Mouse (Mus musculus): ENCODE results near the gene Edc3. TPM values are rescaled to one million over a fixed set of nuclear protein-coding genes. Genes with fewer than 3 reads are reported as not detected.

Gene Edc3
- polyA plus RNA-seq, 1 experiment = 8.1 TPM

DNA sequence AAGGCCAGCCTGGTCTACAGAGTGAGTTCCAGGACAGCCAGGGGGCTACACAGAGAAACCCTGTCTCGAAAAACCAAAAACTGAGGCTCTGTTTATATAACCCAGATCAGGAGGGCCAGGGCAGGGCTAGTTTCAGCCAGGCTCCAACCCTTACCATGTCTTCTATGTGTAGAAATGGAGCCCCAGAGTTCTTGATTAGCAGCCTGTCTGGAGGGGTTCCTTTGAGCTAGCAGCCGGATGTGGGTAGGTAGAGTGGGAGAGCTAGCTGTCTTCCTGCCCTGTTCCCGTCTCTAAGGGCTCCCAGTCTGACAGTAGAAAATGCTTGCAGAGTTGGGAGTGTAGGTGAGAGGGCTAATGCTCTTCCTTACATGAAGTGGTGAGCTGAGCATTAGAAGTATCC lies 41.2 kb upstream of the Edc3 start:
- Histone ChIP-seq H3K36me3 (ENCODE audit: control insufficient read depth, insufficient read depth, low read length) (no peaks in the 10 kb centered on the region), H3K4me1 (ENCODE audit: control insufficient read depth, insufficient read depth, low read length) (no peaks in the 10 kb centered on the region), H3K27me3 (ENCODE audit: control insufficient read depth, insufficient read depth, low read length) (no peaks in the 10 kb centered on the region), H3K27ac (ENCODE audit: control insufficient read depth, insufficient read depth, low read depth, low read length) (no peak overlapping the region), H3K4me3 (ENCODE audit: control insufficient read depth, low read depth, low read length) (no peak overlapping the region)
- TF ChIP-seq POLR2A (IDR thresholded peaks at IDR 0.05; ENCODE audit: control insufficient read depth, low read depth, low read length) = no peak
- no peak for TF ChIP-seq CTCF (IDR thresholded peaks at IDR 0.05; ENCODE audit: control insufficient read depth, insufficient read depth, insufficient replicate concordance, low read depth, low read length)

DNA sequence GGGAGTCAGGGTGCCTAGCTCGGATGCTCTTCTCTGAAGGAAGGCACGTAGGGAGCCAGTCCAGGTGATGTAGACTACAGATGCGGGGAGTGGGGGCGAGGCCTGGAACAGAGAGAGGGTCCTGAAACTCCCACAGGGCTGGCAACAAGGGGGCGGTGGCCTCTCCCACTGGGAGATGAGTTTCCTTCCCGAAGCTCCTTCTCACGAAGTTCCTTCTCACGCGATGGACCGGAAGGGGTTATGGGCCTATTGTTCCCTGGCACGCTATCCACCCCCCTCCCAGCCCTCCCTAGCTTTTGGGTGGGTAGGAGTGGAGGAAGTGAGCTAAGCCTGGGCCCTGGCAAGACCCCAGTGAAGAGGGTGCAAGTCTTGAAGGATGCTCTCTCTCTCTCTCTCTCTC lies 40.5 kb upstream of the Edc3 start:
- no peak overlapping the region for H3K4me3 ChIP-seq (ENCODE audit: control insufficient read depth, low read depth, low read length)
- no peak overlapping the region for H3K27ac ChIP-seq (ENCODE audit: control insufficient read depth, insufficient read depth, low read depth, low read length)
- no peaks in the 10 kb centered on the region for H3K36me3 ChIP-seq (ENCODE audit: control insufficient read depth, insufficient read depth, low read length)
- TF ChIP-seq POLR2A (IDR thresholded peaks at IDR 0.05; ENCODE audit: control insufficient read depth, low read depth, low read length) = no peak
- no peak for TF ChIP-seq CTCF (IDR thresholded peaks at IDR 0.05; ENCODE audit: control insufficient read depth, insufficient read depth, insufficient replicate concordance, low read depth, low read length)
- H3K27me3 ChIP-seq (ENCODE audit: control insufficient read depth, insufficient read depth, low read length) = no peaks in the 10 kb centered on the region
- no peaks in the 10 kb centered on the region for H3K4me1 ChIP-seq (ENCODE audit: control insufficient read depth, insufficient read depth, low read length)

DNA sequence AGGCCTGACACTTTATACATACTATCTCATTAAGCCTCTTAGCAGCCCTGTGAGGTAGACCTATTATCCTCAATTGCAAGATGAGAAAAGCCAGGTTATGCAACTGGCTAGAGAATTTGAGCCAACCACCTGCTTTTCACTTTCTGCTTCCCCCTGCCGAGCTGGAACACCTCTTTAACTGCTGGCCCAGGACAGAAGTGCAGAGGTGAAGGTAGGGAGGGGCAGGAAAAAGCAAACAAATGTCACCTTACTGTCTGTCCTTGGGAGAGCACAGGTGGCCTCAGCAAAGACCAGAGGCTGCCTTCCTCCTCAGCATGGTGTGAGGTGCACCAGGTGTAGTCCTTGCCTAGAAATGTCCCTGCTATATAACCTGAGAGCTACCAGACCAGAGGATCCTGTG lies 40.1 kb upstream of the Edc3 start:
- H3K4me1 ChIP-seq (ENCODE audit: control insufficient read depth, insufficient read depth, low read length) = no peaks in the 10 kb centered on the region
- H3K27ac ChIP-seq (ENCODE audit: control insufficient read depth, insufficient read depth, low read depth, low read length) = no peak overlapping the region
- H3K27me3 ChIP-seq (ENCODE audit: control insufficient read depth, insufficient read depth, low read length) = no peaks in the 10 kb centered on the region
- no peaks in the 10 kb centered on the region for H3K36me3 ChIP-seq (ENCODE audit: control insufficient read depth, insufficient read depth, low read length)
- TF ChIP-seq POLR2A (IDR thresholded peaks at IDR 0.05; ENCODE audit: control insufficient read depth, low read depth, low read length) (no peak), CTCF (IDR thresholded peaks at IDR 0.05; ENCODE audit: control insufficient read depth, insufficient read depth, insufficient replicate concordance, low read depth, low read length) (no peak)
- H3K4me3 ChIP-seq (ENCODE audit: control insufficient read depth, low read depth, low read length) = no peak overlapping the region

DNA sequence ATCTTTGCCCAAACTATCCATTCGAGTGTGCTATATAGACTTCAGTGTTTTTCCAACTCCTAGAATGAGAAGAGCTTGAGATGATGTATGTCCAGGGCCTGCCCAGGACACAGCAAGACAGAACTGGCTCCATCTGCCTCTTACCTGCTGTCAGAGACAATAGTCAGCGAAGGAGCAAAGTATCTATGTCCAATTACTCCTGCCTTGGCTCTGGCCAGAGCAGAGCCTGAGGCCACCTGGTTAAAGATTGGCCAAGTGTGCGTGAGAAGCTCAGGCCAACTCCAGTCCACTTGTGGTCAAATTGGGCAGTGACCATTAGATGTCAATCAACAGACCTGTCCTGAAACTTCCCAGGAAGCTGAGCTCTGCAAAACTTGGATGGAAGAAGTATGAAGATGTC lies 38.8 kb upstream of the Edc3 start:
- Histone ChIP-seq H3K4me1 (ENCODE audit: control insufficient read depth, insufficient read depth, low read length) (no peaks in the 10 kb centered on the region), H3K36me3 (ENCODE audit: control insufficient read depth, insufficient read depth, low read length) (no peaks in the 10 kb centered on the region), H3K4me3 (ENCODE audit: control insufficient read depth, low read depth, low read length) (no peak overlapping the region), H3K27ac (ENCODE audit: control insufficient read depth, insufficient read depth, low read depth, low read length) (no peak overlapping the region), H3K27me3 (ENCODE audit: control insufficient read depth, insufficient read depth, low read length) (no peaks in the 10 kb centered on the region)
- TF ChIP-seq CTCF (IDR thresholded peaks at IDR 0.05; ENCODE audit: control insufficient read depth, insufficient read depth, insufficient replicate concordance, low read depth, low read length) (no peak), POLR2A (IDR thresholded peaks at IDR 0.05; ENCODE audit: control insufficient read depth, low read depth, low read length) (no peak)

DNA sequence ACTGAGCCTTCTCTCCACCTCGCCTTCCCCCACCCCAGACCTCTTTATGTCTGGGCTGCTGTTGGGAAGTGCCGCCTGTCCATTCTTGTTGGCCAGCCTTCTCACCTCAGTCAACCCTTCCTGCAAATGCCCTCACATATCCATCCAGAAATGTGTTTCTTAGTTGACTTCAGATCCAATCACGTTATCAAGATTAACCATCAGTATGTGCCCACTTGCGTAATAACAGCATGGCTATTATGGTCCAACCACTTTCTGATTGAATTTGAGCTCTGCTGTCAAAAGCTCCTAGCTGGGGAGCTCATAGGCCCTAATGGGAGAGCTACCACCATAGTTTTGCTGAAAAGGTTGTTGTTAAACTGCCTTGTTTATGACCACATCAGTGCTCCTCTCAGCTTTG lies 37.3 kb upstream of the Edc3 start:
- Histone ChIP-seq H3K27me3 (ENCODE audit: control insufficient read depth, insufficient read depth, low read length) (no peaks in the 10 kb centered on the region), H3K4me3 (ENCODE audit: control insufficient read depth, low read depth, low read length) (no peak overlapping the region), H3K36me3 (ENCODE audit: control insufficient read depth, insufficient read depth, low read length) (no peaks in the 10 kb centered on the region), H3K27ac (ENCODE audit: control insufficient read depth, insufficient read depth, low read depth, low read length) (no peak overlapping the region), H3K4me1 (ENCODE audit: control insufficient read depth, insufficient read depth, low read length) (no peaks in the 10 kb centered on the region)
- TF ChIP-seq CTCF (IDR thresholded peaks at IDR 0.05; ENCODE audit: control insufficient read depth, insufficient read depth, insufficient replicate concordance, low read depth, low read length) (no peak), POLR2A (IDR thresholded peaks at IDR 0.05; ENCODE audit: control insufficient read depth, low read depth, low read length) (no peak)

DNA sequence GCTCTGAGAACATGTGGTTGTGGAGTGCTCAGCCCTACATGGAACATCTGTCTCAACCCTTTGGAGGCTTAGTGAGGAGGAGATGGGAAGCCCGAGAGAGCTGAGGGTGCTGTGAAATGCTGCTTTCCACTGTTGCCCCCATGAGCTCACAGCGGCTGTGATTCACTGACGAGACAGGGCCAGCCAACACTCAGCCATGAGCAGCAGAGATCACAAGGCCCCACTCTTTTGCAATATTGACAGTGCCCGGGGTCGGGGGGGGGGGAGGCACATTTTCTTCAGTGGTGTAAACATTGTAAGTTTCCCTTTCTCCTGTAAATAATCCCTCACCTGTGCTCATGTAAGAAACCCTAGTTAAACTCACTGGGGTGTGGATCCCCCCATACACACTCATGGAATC lies 36.8 kb upstream of the Edc3 start:
- no peaks in the 10 kb centered on the region for H3K4me1 ChIP-seq (ENCODE audit: control insufficient read depth, insufficient read depth, low read length)
- H3K27me3 ChIP-seq (ENCODE audit: control insufficient read depth, insufficient read depth, low read length) = no peaks in the 10 kb centered on the region
- no peak overlapping the region for H3K27ac ChIP-seq (ENCODE audit: control insufficient read depth, insufficient read depth, low read depth, low read length)
- no peaks in the 10 kb centered on the region for H3K36me3 ChIP-seq (ENCODE audit: control insufficient read depth, insufficient read depth, low read length)
- TF ChIP-seq POLR2A (IDR thresholded peaks at IDR 0.05; ENCODE audit: control insufficient read depth, low read depth, low read length) = no peak
- no peak for TF ChIP-seq CTCF (IDR thresholded peaks at IDR 0.05; ENCODE audit: control insufficient read depth, insufficient read depth, insufficient replicate concordance, low read depth, low read length)
- no peak overlapping the region for H3K4me3 ChIP-seq (ENCODE audit: control insufficient read depth, low read depth, low read length)

DNA sequence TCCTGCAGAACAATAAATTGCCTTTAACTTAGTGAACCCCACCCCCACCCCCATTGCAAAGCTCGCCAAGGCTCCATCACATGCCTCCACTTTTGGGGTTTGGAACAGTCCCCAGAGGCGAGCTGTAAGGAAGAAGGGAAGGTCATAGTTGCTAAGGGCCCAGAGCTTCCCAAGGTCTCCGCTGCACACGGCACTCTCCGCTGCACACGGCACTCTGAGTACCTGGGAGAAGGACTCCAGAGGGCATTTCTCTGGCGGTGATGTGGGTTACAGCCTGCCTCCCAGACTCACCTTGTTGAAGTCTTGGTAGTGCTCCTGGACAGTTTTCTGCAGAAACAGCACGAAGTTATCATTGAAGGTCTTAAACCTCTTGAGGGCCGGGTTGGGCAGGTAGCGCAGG lies 26.9 kb upstream of the Edc3 start:
- H3K36me3 ChIP-seq (ENCODE audit: control insufficient read depth, insufficient read depth, low read length) = no peaks in the 10 kb centered on the region
- no peaks in the 10 kb centered on the region for H3K27me3 ChIP-seq (ENCODE audit: control insufficient read depth, insufficient read depth, low read length)
- H3K27ac ChIP-seq (ENCODE audit: control insufficient read depth, insufficient read depth, low read depth, low read length) = no peak overlapping the region
- H3K4me3 ChIP-seq (ENCODE audit: control insufficient read depth, low read depth, low read length) = peak overlapping the region; percentile 66
- TF ChIP-seq CTCF (IDR thresholded peaks at IDR 0.05; ENCODE audit: control insufficient read depth, insufficient read depth, insufficient replicate concordance, low read depth, low read length) (no peak), POLR2A (IDR thresholded peaks at IDR 0.05; ENCODE audit: control insufficient read depth, low read depth, low read length) (no peak)
- peaks cover 14% of the 10 kb centered on the region for H3K4me1 ChIP-seq (ENCODE audit: control insufficient read depth, insufficient read depth, low read length)

DNA sequence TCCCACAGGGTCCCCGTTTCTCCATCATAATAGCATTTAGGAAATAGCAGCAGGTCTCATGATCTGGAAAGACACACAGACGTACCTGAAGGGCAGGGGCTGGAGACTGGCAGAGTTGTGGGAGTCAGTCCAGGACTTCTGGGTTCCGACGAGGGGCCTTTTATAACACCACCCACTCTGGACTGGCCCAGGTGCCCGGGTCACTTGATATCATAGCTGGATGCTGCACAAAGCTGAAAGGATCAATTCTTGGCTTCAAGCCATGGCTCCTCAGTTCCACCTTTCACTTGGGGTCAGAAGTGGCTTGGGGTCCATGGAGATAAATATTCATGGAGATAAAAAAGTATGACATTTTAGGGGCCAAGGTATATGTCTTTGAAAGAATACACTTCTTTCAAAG lies 24.8 kb upstream of the Edc3 start, which contains the start of gene Cyp1a2:
Cyp1a2 (minus strand) TSS at position 184 of the 400 bp plus-strand sequence.
- Histone ChIP-seq H3K27me3 (ENCODE audit: control insufficient read depth, insufficient read depth, low read length) (no peaks in the 10 kb centered on the region), H3K36me3 (ENCODE audit: control insufficient read depth, insufficient read depth, low read length) (no peaks in the 10 kb centered on the region), H3K27ac (ENCODE audit: control insufficient read depth, insufficient read depth, low read depth, low read length) (no peak within 1 kb of the TSS), H3K4me1 (ENCODE audit: control insufficient read depth, insufficient read depth, low read length) (peaks cover 14% of the 10 kb centered on the region), H3K4me3 (ENCODE audit: control insufficient read depth, low read depth, low read length) (no peak within 1 kb of the TSS)
- TF ChIP-seq CTCF (IDR thresholded peaks at IDR 0.05; ENCODE audit: control insufficient read depth, insufficient read depth, insufficient replicate concordance, low read depth, low read length) = no peak
- no peak for TF ChIP-seq POLR2A (IDR thresholded peaks at IDR 0.05; ENCODE audit: control insufficient read depth, low read depth, low read length)

Data from testis, adult 2 months (tissue).